Comparison of ENCODE assay signal across 11 mouse cellular contexts in the genomic region with DNA sequence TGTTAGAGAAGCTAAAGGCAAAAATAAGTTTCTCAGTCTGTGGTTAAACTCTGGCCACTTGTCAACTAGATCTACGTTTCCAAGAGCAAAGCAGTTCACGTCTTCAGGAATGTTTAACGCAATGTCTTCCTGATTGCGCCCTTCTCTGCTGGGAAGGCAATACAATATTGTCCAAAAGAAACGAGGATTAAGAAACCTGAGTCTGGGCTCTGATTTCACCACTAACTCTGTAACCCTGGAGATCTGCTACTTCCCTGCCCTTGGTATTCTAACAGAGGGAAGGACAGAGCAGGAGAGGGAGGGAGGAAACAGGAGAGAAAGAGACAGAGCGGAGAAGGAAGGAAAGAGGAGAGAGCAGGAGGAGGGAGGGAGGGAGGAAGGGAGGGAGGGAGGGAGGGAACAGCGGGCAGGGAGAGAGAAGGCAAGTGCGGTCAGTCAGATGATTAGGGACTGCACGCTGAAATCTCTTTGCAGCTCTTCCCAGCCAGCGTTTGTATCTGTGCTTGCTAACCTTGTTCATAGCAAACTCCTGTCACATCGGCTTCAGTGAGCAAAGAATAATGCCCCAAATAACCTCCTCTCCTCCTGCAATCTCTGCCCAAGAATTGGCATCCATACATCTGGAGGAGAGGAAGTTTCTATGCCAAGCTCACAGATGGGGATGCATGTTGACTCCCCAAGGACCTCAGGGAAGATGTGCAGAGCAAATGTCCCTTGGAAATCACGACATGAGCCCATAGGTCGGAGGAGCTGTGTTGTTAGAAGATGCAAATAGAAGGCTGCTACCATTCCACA. TPM values are rescaled to one million over a fixed set of nuclear protein-coding genes. Genes with fewer than 3 reads are reported as not detected.
DNase-seq lines count a peak whose midpoint lies in the region; ATAC-seq and TF ChIP-seq lines count a peak whose summit lies in the region.
"Had no signal": no experiment of that assay in that cellular context is flagged by ENCODE, and none has a peak within 500 bp of the region (broad histone marks: within the 10 kb centered on the region; RNA-seq: fewer than 3 reads in every experiment).

No protein-coding gene starts in this region.

- no peaks in the 10 kb centered on the region for H3K9me3 ChIP-seq in heart, embryonic 14.5 days (ENCODE audit: control insufficient read depth, low read length)
- H3K9me3 ChIP-seq in CH12.LX (replicated peaks; ENCODE audit: low read length), result no peaks in the 10 kb centered on the region
- no peaks in the 10 kb centered on the region for H3K9me3 ChIP-seq in embryonic facial prominence, embryonic 13.5 days
- no peaks in the 10 kb centered on the region for H3K9me3 ChIP-seq in midbrain, embryonic 13.5 days
- H3K9me3 ChIP-seq: liver, embryonic 13.5 days; stomach, embryonic 15.5 days had no signal

- TF ChIP-seq POLR2A in CH12.LX (IDR thresholded peaks at IDR 0.05; ENCODE audit: low read depth, low read length), result no peak

- no peak overlapping the region for H3K4me3 ChIP-seq in heart, embryonic 14.5 days (ENCODE audit: control insufficient read depth in 1 of 2, insufficient read depth in 1 of 2, low read depth in 1 of 2, low read length in 2 of 2)
- H3K4me3 ChIP-seq in CH12.LX (replicated peaks in 1 of 3; ENCODE audit: low read depth in 2 of 3, low read length in 2 of 3, poor library complexity in 1 of 3), result no peak overlapping the region
- no peak overlapping the region; the same call in 1 of the 2 replicates for H3K4me3 ChIP-seq in embryonic facial prominence, embryonic 13.5 days
- no peak overlapping the region for H3K4me3 ChIP-seq in midbrain, embryonic 13.5 days (replicated peaks)
- H3K4me3 ChIP-seq: liver, embryonic 13.5 days; stomach, embryonic 15.5 days had no signal

- H3K36me3 ChIP-seq in heart, embryonic 14.5 days (ENCODE audit: control insufficient read depth, insufficient read depth, low read length), result no peaks in the 10 kb centered on the region
- no peaks in the 10 kb centered on the region for H3K36me3 ChIP-seq in CH12.LX (replicated peaks in 1 of 2; ENCODE audit: control insufficient read depth in 1 of 2, insufficient read depth in 1 of 2, low read length in 1 of 2)
- H3K36me3 ChIP-seq in embryonic facial prominence, embryonic 13.5 days, result no peaks in the 10 kb centered on the region
- H3K36me3 ChIP-seq in midbrain, embryonic 13.5 days, result no peaks in the 10 kb centered on the region
- H3K36me3 ChIP-seq: liver, embryonic 13.5 days; stomach, embryonic 15.5 days had no signal

- no peaks in the 10 kb centered on the region for H3K79me2 ChIP-seq in CH12.LX (replicated peaks; ENCODE audit: control insufficient read depth, extremely low read depth, insufficient read depth, poor library complexity, severe bottlenecking)

- ATAC-seq in heart, embryonic 14.5 days (ENCODE audit: insufficient number of reproducible peaks, insufficient read depth, low FRiP score, low read depth), result no peak
- no peak for ATAC-seq in embryonic facial prominence, embryonic 13.5 days (ENCODE audit: insufficient number of reproducible peaks, insufficient read depth, low FRiP score, low TSS enrichment, low read depth)
- ATAC-seq in midbrain, embryonic 13.5 days, result no peak

- no peak for DNase-seq in heart, adult 9 months (ENCODE audit: low spot score in 2 of 2)
- DNase-seq in CH12.LX (ENCODE audit: extremely low read depth), result no peak
- no peak for DNase-seq in urinary bladder, postnatal 4 days (ENCODE audit: low spot score in 2 of 2)
- DNase-seq in left cerebral cortex, postnatal 10 days (ENCODE audit: extremely low spot score in 1 of 2, low spot score in 2 of 2), result no peak
- DNase-seq in urinary bladder, postnatal 25 days (ENCODE audit: low spot score), result no peak
- DNase-seq: gastrocnemius, postnatal 10 days; liver, embryonic 13.5 days had no signal

- peak overlapping the region; percentile 44; the same call in 1 of the 2 replicates for H3K9ac ChIP-seq in heart, embryonic 14.5 days (ENCODE audit: low read length)
- H3K9ac ChIP-seq in CH12.LX (ENCODE audit: insufficient read depth, low read depth), result no peak overlapping the region
- no peak overlapping the region for H3K9ac ChIP-seq in embryonic facial prominence, embryonic 13.5 days
- no peak overlapping the region for H3K9ac ChIP-seq in midbrain, embryonic 13.5 days (replicated peaks)
- H3K9ac ChIP-seq: liver, embryonic 13.5 days; stomach, embryonic 15.5 days had no signal

- TF ChIP-seq EP300 in CH12.LX (IDR thresholded peaks at IDR 0.05; ENCODE audit: low read length), result no peak

- no peak overlapping the region for H3K27ac ChIP-seq in heart, embryonic 14.5 days (replicated peaks in 1 of 2; ENCODE audit: control insufficient read depth in 1 of 2, insufficient read depth in 1 of 2, low read depth in 2 of 2, low read length in 2 of 2)
- no peak overlapping the region for H3K27ac ChIP-seq in CH12.LX (ENCODE audit: insufficient read depth, low read depth)
- no peak overlapping the region for H3K27ac ChIP-seq in embryonic facial prominence, embryonic 13.5 days
- no peak overlapping the region for H3K27ac ChIP-seq in midbrain, embryonic 13.5 days
- H3K27ac ChIP-seq: liver, embryonic 13.5 days; stomach, embryonic 15.5 days had no signal

- H3K4me2 ChIP-seq in heart, embryonic 14.5 days (ENCODE audit: low read length), result peak overlapping the region; percentile 48
- H3K4me2 ChIP-seq in CH12.LX (ENCODE audit: insufficient read depth, low read depth, poor library complexity, severe bottlenecking), result peak overlapping the region; percentile 37; the same call in 1 of the 2 replicates
- peak overlapping the region; percentile 45 for H3K4me2 ChIP-seq in embryonic facial prominence, embryonic 13.5 days
- peak overlapping the region; percentile 18 for H3K4me2 ChIP-seq in midbrain, embryonic 13.5 days (replicated peaks)
- H3K4me2 ChIP-seq: liver, embryonic 13.5 days; stomach, embryonic 15.5 days had no signal

- dilution Hi-C loops in CH12.LX (cut with MboI; ENCODE audit: extremely low pct_ligation_motif_present, extremely low pct_unique_long_range_greater_than_20kb, low sequenced_read_pairs), result no loop called here

- in situ Hi-C loops in CH12.LX (cut with MboI; ENCODE audit: low pct_ligation_motif_present, low pct_unique_long_range_greater_than_20kb, low sequenced_read_pairs), result no loop called here

- TF ChIP-seq RAD21 in CH12.LX (IDR thresholded peaks at IDR 0.05; ENCODE audit: low read depth, low read length), result no peak

- no peaks in the 10 kb centered on the region for H3K27me3 ChIP-seq in heart, embryonic 14.5 days (ENCODE audit: control insufficient read depth, insufficient read depth, low read length)
- no peaks in the 10 kb centered on the region for H3K27me3 ChIP-seq in CH12.LX (replicated peaks)
- H3K27me3 ChIP-seq in embryonic facial prominence, embryonic 13.5 days, result peaks cover 4% of the 10 kb centered on the region
- no peaks in the 10 kb centered on the region for H3K27me3 ChIP-seq in midbrain, embryonic 13.5 days
- H3K27me3 ChIP-seq: stomach, embryonic 15.5 days had no signal

- 21% methylated on average over 13 of the region's 13 CpGs for WGBS in heart, embryonic 14.5 days
- WGBS in embryonic facial prominence, embryonic 13.5 days, result 19% methylated on average over 13 of the region's 13 CpGs
- WGBS in midbrain, embryonic 13.5 days, result 20% methylated on average over 13 of the region's 13 CpGs

- intact Hi-C loops in left cerebral cortex, postnatal 10 days (cut with DNase I), result loop anchor here (5.0 kb wide), 1 partner anchor 104 kb away; no protein-coding TSS in a partner anchor

- peaks cover 3 to 12% of the 10 kb centered on the region in 2 experiments; a peak in 3 of 4 replicates for H3K4me1 ChIP-seq in heart, embryonic 14.5 days (ENCODE audit: control insufficient read depth in 2 of 2, insufficient read depth in 2 of 2, low read length in 2 of 2)
- H3K4me1 ChIP-seq in CH12.LX (ENCODE audit: control insufficient read depth in 1 of 2, insufficient read depth in 2 of 2), result peaks cover 9 to 28% of the 10 kb centered on the region in 2 experiments
- peaks cover 15% of the 10 kb centered on the region for H3K4me1 ChIP-seq in embryonic facial prominence, embryonic 13.5 days
- H3K4me1 ChIP-seq in midbrain, embryonic 13.5 days (replicated peaks), result no peaks in the 10 kb centered on the region
- H3K4me1 ChIP-seq: liver, embryonic 13.5 days had no signal

- no peak for TF ChIP-seq CTCF in CH12.LX (conservative IDR thresholded peaks at IDR 0.05 in 1 of 2, IDR thresholded peaks at IDR 0.05 in 1 of 2; ENCODE audit: low read depth in 2 of 2, low read length in 2 of 2)

TF ChIP-seq in CH12.LX, 34 proteins besides CTCF, POLR2A, EP300 and RAD21:
- TF ChIP-seq JUN (IDR thresholded peaks at IDR 0.05; ENCODE audit: insufficient read depth, low read depth, low read length) (no peak), USF1 (IDR thresholded peaks at IDR 0.05; ENCODE audit: low read depth, low read length) (no peak), ZNF384 (IDR thresholded peaks at IDR 0.05; ENCODE audit: low read depth, low read length) (no peak), ZC3H11A (IDR thresholded peaks at IDR 0.05; ENCODE audit: low read depth, low read length) (no peak), ZKSCAN1 (IDR thresholded peaks at IDR 0.05; ENCODE audit: borderline replicate concordance, low read depth, low read length) (no peak), MAZ (IDR thresholded peaks at IDR 0.05; ENCODE audit: low read depth, low read length) (no peak), ZMIZ1 (IDR thresholded peaks at IDR 0.05; ENCODE audit: low read depth, low read length) (no peak), UBTF (IDR thresholded peaks at IDR 0.05; ENCODE audit: low read depth, low read length) (no peak), TCF12 (IDR thresholded peaks at IDR 0.05; ENCODE audit: low read depth, low read length) (no peak), TBP (conservative IDR thresholded peaks at IDR 0.05; ENCODE audit: low read depth, low read length) (no peak), HCFC1 (IDR thresholded peaks at IDR 0.05; ENCODE audit: low read depth, low read length) (no peak)

RNA-seq across cellular contexts. Expression of a gene that starts 23.3 kb away (rescaled TPM):
- 16.1 and 20.8 TPM in 2 replicates for polyA plus RNA-seq in heart, embryonic 14.5 days (2014; fragmentation: Nextera tagmentation; extraction: Ambion mirVana)
- 20.1 TPM in 2 replicates for total RNA-seq in CH12.LX (2012; rRNA removed)
- 18.3 TPM in 2 replicates for total RNA-seq in CH12.LX (2014; rRNA removed)
- polyA plus RNA-seq in CH12.LX (2012; ENCODE audit: insufficient read length, low read depth), result 25.4 and 26.9 TPM in 2 replicates
- 33.3 and 37.3 TPM in 2 replicates for polyA plus RNA-seq in embryonic facial prominence, embryonic 13.5 days (2015; fragmentation: Nextera tagmentation; extraction: Ambion mirVana)
- 22.5 and 23.2 TPM in 2 replicates for polyA plus RNA-seq in midbrain, embryonic 13.5 days (2015; fragmentation: Nextera tagmentation; extraction: Ambion mirVana)
- total RNA-seq in left cerebral cortex, postnatal 10 days (2021), result 10 to 100 TPM; 17.4 to 18.2 TPM

RNA-seq across cellular contexts. Expression of a gene that starts 35.3 kb away (rescaled TPM):
- polyA plus RNA-seq in heart, embryonic 14.5 days (2014; fragmentation: Nextera tagmentation; extraction: Ambion mirVana), result 9.5 and 13.1 TPM in 2 replicates
- total RNA-seq in CH12.LX (2012; rRNA removed) (0.04 and 0.17 TPM in 2 replicates), CH12.LX (2014; rRNA removed) (0.08 and 0.14 TPM in 2 replicates)
- 0.63 and 0.66 TPM in 2 replicates for polyA plus RNA-seq in CH12.LX (2012; ENCODE audit: insufficient read length, low read depth)
- 6.2 and 6.6 TPM in 2 replicates for polyA plus RNA-seq in embryonic facial prominence, embryonic 13.5 days (2015; fragmentation: Nextera tagmentation; extraction: Ambion mirVana)
- polyA plus RNA-seq in midbrain, embryonic 13.5 days (2015; fragmentation: Nextera tagmentation; extraction: Ambion mirVana), result 5.5 and 5.6 TPM in 2 replicates
- 10 to 100 TPM; 54.4 to 61.1 TPM for total RNA-seq in left cerebral cortex, postnatal 10 days (2021)
